Mouse (Mus musculus): ENCODE data around the gene Tecpr2.
"Not testable (repeated sequence)": the region's sequence is repeated elsewhere in the genome, so short reads cannot be mapped to it uniquely, and the experiment has no call there.

Tecpr2 gene

DNA sequence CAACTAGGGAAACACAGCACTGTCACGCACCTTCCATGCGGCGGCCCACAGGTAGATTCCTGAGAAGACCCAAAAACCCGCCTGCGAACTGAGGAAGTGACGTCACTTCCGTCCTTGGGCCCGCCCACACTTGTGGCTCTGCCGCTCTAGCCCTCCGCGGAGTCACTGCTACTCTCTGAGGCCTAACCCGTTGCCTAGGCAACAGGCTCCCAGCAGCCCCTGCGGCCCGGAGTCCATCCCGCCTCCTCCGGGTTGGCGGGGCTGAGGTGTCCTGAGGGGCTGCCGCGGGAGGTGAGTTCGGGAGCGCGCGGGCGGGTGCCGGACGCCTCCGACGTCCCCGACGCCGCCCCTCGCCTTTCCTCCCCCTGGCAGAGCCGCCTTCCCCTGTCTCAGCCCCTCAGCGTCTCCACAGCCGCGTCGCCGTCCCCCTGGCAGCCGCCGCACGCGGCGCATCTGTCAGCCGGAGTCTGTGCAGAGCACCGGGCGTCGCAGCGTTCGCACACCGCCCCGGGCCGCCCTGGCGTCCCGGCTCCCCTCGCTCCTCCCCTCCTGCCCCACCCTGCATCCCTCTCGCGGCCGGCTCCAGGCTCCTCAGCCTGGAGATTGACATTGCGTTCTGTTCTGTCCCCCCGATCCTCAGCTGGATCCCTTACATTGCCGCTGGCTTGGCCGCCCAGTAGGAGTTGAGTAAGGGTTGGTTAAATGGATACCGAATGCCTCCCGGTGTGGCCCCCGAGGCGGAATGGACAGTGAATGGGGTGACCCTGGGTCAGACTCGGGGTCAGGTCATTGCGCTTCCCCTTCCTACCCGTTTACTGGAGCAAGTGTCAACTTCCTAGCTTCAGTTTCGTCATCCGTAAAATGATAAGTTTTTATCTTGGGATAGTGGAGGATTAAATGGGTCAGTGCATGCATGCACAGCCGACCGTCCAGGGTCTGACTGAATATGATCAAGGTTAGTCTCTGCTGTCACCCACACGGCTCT is at the start of gene Tecpr2, which contains the start of gene Cinp:
Gene Tecpr2 (plus strand): TSS at position 229 of the 985 bp plus-strand sequence.
Gene Cinp (minus strand): TSS at position 110 of the 985 bp plus-strand sequence.
- DNase-seq (ENCODE audit: low spot score), result peak; percentile 86

DNA sequence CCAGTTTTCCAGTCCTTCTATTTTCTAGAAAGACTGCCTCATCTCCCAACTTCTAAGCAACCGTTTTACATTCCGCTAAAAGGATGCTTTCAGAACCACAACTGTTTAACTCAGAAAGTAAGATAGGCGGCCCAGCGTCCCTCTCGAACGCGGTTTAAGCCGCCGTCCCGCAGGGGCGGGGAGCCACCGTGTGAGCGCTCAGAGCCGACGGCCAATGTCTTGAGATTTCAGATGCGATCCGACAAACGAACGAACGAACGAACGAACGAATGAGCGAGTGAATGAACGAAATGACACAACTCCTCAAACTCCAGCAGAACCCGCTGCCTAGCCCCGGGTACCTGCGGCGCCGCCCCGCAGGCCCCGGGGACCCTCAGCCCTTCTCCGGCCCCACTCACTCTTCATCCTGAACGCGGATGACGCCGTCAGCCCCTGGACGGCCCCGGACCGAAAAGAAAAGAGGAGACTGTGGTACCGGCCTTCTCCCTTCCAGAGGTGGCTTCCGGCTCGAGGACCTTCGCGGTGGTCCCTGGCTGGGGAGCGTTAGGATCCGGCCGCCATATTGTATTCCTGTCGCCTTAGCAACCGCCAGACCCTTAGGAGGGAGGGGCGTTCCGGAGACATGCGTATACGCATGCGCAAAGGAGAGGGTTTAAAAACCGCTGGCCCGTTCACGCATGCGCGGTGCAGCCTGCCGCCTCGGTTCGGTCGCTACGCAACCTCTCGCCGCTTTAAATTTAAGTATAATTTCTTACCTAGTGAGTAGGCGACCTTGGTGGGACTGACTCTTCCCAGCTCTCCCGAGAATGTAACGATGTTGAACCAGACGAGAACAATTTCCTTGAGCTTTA is 48.5 kb upstream of the Tecpr2 start, which contains the start of gene Mok:
Gene Mok (minus strand): TSS at position 592 of the 851 bp plus-strand sequence.
- DNase-seq (ENCODE audit: low spot score), result peak; percentile 97

DNA sequence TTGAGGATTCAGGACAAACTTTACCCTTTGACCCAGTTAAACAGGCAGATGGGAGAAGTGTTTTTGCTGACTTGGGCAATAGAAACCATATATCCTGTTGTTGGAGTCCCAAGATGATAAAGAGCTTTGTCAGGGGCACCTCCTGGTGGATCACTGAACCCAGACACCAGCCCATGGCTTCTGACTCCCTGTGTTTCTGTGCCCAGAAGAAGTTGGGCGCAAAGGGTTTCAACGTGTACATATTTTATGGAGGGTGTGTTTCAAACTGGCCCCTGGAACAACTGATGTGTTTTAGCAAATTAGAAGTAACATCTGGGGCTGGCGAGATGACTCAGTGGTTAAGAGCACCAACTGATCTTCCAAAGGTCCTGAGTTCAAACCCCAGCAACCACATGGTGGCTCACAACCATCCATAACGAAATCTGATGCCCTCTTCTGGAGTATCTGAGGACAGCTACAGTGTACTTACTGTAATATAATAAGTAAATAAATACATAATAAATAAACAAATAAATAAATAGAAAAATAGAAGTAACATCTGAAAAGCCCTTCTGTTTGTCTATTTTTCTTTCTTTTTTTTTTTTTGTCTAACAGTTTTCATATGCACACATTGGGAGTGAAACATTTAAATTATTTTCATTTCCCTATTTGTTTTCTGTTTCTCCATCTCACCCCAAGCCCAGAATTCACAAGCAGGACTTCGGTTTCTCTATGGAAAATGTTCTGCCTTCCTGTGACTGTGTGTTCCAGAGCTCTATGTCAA is 47.2 kb upstream of the Tecpr2 start:
- DNase-seq (ENCODE audit: low spot score), result no peak

- DNase-seq (ENCODE audit: low spot score), result peak; percentile 82
Observed at GRCm38 (mm10) chr12:110843194-110844048, 45.6 kb upstream of the Tecpr2 start.

GRCm38 (mm10) chr12:110844227-110845130 is 44.6 kb upstream of the Tecpr2 start:
- DNase-seq (ENCODE audit: low spot score), result peak; percentile 29

DNA sequence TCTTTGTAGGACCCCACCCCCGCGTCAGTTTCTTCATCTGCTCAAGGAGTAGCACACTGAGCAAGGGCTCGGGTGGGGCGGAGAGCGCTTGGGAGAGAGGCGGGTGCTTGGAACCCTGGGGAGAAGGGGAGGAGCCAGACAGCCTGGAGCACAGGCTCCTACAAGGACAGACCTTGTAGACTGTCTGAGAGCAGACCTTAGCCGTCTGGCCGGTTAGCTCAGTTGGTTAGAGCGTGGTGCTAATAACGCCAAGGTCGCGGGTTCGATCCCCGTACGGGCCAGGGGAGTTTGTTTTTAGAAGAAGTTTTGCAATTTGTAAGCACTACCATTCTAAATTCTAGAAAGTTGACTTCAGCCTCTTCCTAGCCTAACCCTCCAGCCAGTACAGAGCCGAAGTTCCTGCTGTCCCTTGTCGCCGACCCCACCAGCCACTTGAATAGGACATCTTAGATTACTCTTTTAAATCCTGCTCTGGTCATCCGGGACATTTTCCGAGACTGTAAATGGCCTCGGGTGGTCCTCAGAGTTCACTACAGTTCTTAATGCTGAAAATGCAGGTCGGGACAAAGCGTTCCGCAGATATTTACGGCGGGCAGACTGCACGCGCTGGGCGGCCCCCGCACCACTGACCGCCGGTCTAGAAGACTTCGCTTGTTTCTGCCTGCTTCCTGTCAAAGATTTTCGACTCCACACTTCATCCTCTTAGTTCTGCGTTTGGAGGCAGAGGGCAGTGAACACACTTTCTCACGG is 43.8 kb upstream of the Tecpr2 start:
- DNase-seq (ENCODE audit: low spot score), result peak; percentile 90

DNA sequence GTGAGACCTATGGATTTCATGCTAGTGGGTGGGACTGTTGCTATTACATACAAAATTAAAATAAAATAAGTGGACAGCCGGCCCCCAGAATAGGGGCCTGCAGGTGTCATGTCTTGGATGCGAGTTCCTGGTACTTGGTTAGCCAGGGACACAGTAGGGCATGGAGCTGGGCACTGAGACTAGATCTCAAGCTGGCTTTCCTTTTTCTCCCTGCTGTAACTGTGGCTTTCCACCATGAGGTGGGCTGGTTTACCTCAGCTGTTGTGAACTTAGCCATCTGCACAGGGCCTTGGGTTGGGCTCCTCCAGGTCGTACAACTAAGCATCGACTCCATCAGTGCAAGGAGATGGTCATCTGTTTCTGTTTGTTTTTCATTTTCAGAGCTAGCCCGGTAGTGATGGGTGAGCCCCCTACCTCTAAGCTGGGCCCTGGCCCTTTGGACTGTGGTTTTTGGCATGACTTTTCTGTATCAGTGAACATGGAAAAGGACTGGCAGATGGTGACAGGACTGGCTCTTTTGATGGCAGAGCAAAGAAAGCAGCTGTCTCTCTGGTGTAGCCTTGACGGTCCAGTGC is 42.8 kb upstream of the Tecpr2 start:
- DNase-seq (ENCODE audit: low spot score), result no peak

DNA sequence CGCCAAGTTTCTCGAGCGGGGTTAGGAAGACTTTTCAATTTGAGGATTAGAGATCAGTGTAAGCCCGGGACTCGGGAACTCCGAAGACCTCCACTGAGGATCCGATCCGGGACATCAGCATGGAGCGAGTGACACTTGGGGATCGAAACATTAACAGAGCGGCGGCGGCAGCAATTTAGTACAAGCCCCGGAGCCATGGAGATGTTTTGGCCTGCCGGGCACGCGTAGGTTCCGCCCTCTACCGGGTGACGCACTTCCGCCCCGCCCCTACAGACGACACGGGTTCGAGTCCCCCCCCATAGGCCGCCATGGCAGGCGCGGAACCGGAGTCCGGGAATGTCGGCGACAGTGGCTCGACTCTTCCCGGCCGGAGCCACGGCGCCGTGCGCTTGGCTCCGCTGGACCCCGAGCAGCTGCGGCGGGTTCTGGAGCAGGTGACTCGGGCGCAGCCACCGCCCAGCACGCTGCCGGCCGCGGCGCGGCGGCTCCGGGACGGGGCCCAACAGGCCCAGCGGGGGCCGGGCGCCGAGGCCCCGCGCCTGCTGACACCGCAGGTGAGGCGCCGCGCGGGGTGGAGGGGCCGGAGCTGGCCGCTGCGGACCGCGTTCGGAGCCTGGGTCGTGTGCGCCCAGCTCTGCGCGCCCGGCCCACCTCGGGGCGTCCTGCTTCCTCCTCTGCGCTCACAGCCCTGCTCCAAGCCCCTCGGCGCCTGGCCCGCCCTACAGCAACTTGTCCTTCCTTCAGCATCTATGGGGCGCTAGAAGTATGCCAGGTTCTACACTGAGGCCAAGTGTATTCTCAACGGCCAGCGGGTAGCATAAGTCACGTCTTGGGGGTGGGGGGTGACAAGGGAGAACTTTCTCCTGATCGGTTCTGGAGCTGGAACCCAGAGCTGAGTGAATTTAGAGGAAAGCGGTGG is 38.8 kb upstream of the Tecpr2 start, which contains the start of gene Zfp839:
Gene Zfp839 (plus strand): TSS at position 244 of the 919 bp plus-strand sequence.
- DNase-seq (ENCODE audit: low spot score), result peak; percentile 84

- DNase-seq (ENCODE audit: low spot score), result no peak
Observed at GRCm38 (mm10) chr12:110850929-110851256, 38.2 kb upstream of the Tecpr2 start.

GRCm38 (mm10) chr12:110851414-110851813 is 37.6 kb upstream of the Tecpr2 start:
- no peak for DNase-seq (ENCODE audit: low spot score)

- no peak for DNase-seq (ENCODE audit: low spot score)
Observed at GRCm38 (mm10) chr12:110851923-110852322, 37.1 kb upstream of the Tecpr2 start.

DNA sequence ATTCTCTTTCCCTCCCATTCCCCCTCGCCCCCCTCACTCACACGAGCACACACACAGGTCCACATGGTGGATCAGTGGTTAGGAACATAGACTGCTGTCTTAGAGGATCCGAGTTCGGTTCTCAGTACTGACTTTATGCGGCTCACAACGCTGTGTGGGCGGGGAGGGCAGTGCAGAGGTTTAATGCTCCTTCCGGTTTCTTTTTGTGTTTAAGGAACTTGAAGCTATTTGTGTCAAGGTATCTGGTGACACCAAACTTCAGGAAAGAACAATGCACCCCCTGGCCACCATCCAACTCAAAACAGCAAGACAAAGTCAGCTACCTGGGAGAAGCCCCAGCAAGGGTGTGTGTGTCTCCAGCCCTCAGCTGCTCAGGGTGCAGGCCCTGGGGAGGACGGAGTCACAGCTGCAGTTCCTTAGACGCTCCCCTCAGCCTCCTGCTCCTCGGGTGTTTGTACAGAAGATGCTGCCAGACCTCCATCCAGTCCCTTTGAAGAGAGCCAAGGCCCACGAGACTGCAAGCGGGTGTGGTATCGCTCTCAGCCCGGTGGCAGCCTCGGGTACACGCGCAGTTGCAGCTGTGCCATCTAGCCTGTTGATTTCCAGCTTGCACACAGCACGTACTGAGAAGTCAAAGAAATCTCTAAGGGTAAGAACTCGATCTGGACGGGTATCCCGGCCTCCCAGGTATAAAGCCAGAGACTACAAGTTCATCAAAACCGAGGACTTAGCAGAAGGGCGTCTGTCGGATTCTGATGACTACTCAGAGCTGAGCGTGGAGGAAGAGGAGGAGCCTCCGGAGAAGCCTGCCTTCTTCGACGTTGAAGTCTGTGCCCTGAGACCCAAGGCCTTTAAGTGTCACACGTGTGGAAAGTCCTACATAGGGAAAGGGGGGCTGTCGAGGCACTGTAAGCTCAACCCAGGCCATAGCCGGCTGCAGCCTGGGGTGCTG is 34.0 kb upstream of the Tecpr2 start:
- DNase-seq (ENCODE audit: low spot score), result no peak

- no peak for DNase-seq (ENCODE audit: low spot score)
Observed at GRCm38 (mm10) chr12:110857196-110857595, 31.9 kb upstream of the Tecpr2 start.

- DNase-seq (ENCODE audit: low spot score), result not testable (repeated sequence)
Observed at GRCm38 (mm10) chr12:110858681-110859080, 30.4 kb upstream of the Tecpr2 start.

- DNase-seq (ENCODE audit: low spot score), result no peak
Observed at GRCm38 (mm10) chr12:110860293-110860692, 28.8 kb upstream of the Tecpr2 start.

GRCm38 (mm10) chr12:110861256-110861655 is 27.8 kb upstream of the Tecpr2 start:
- DNase-seq (ENCODE audit: low spot score), result no peak

Data from ovary, postnatal 14 days (tissue).